ENCODE assay signal across 19 mouse cellular contexts in the genomic region with DNA sequence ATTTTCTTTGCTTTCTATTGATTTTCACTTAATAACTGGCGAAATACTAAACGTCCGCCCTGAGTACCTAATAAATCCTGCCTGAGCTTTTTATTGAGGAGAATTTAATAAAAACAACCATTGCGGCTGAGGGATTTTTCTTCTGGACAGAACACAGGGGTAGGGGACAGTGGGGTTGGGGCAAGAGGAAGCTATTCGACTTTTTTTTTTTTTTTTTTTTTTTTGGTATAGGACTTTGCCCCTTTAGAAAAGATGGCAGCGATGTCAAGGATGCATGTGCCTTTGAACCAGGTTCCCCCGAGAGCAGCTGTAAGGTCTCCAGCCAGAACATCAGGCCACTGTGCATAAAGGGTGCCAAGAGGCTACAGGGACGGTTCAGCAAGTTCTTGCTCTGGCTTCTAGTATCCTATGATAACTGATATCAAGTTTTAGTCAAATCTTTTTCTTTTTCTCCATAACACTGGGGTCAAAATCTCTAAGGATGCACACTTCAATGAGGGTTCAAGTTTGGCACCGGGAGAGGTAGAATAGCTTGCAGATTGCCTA.
DNase-seq lines count a peak whose midpoint lies in the region; ATAC-seq and TF ChIP-seq lines count a peak whose summit lies in the region.
"Had no signal": no experiment of that assay in that cellular context is flagged by ENCODE, and none has a peak within 500 bp of the region (broad histone marks: within the 10 kb centered on the region; RNA-seq: fewer than 3 reads in every experiment).

No protein-coding gene starts in this region.

- DNase-seq in kidney, adult 11 months = no peak
- no peak for DNase-seq in lung, adult 2 months
- DNase-seq in heart, embryonic 10.5 days (ENCODE audit: low spot score) = no peak
- no peak for DNase-seq in right cerebral cortex, postnatal 36 days (ENCODE audit: low spot score in 2 of 2)
- DNase-seq: cerebellum, adult 8-10 months; cerebellum, postnatal 36 days; embryo, embryonic 11 days; gastrocnemius, postnatal 36 days; lung, adult 18-20 months; thymus, postnatal 25 days had no signal

- ATAC-seq in kidney, embryonic 15.5 days (replicated peaks; ENCODE audit: low FRiP score) = peak; percentile 67; the same call in 1 of the 2 replicates
- ATAC-seq in lung, embryonic 15.5 days (ENCODE audit: borderline replicate concordance, extremely low read depth, low FRiP score, low TSS enrichment) = no peak
- ATAC-seq in intestine, embryonic 16.5 days = no peak
- no peak for ATAC-seq in stomach, embryonic 15.5 days (ENCODE audit: insufficient read depth, low FRiP score, low read depth)
- ATAC-seq: CD4-positive, CD25-positive, alpha-beta regulatory T cell, adult 4 months; forebrain, embryonic 13.5 days; liver, embryonic 12.5 days; midbrain, embryonic 13.5 days had no signal

- TF ChIP-seq CTCF in lung, adult 2 months (IDR thresholded peaks at IDR 0.05; ENCODE audit: insufficient read depth, low read length) = no peak

- H3K9ac ChIP-seq in kidney, embryonic 15.5 days = no peak overlapping the region
- H3K9ac ChIP-seq in lung, embryonic 15.5 days = no peak overlapping the region
- H3K9ac ChIP-seq in intestine, embryonic 16.5 days (ENCODE audit: low read depth, low read length) = no peak overlapping the region
- no peak overlapping the region for H3K9ac ChIP-seq in stomach, embryonic 15.5 days
- H3K9ac ChIP-seq: forebrain, embryonic 13.5 days; hindbrain, embryonic 15.5 days; liver, embryonic 12.5 days; midbrain, embryonic 13.5 days had no signal

- WGBS in kidney, embryonic 15.5 days = 33% methylated on average over 9 of the region's 9 CpGs
- WGBS in lung, embryonic 15.5 days = 58% methylated on average over 9 of the region's 9 CpGs
- WGBS in lung, adult 2 months = 74% methylated on average over 9 of the region's 9 CpGs
- 54% methylated on average over 9 of the region's 9 CpGs for WGBS in intestine, embryonic 16.5 days
- 41% methylated on average over 9 of the region's 9 CpGs for WGBS in stomach, embryonic 15.5 days
- 87% methylated on average over 9 of the region's 9 CpGs for WGBS in heart, embryonic 10.5 days

- TF ChIP-seq POLR2A in lung, adult 2 months (IDR thresholded peaks at IDR 0.05; ENCODE audit: borderline replicate concordance, extremely low read depth, low read depth, low read length) = no peak

- peaks cover 24% of the 10 kb centered on the region for H3K4me1 ChIP-seq in kidney, embryonic 15.5 days
- H3K4me1 ChIP-seq in lung, embryonic 15.5 days = peaks cover 12% of the 10 kb centered on the region
- H3K4me1 ChIP-seq in lung, adult 2 months (ENCODE audit: control insufficient read depth, insufficient read depth, low read length) = no peaks in the 10 kb centered on the region
- no peaks in the 10 kb centered on the region for H3K4me1 ChIP-seq in intestine, embryonic 16.5 days (ENCODE audit: control insufficient read depth, insufficient read depth, low read length)
- no peaks in the 10 kb centered on the region for H3K4me1 ChIP-seq in stomach, embryonic 15.5 days
- no peaks in the 10 kb centered on the region for H3K4me1 ChIP-seq in heart, embryonic 10.5 days
- H3K4me1 ChIP-seq: forebrain, embryonic 13.5 days; hindbrain, embryonic 15.5 days; liver, embryonic 12.5 days; midbrain, embryonic 13.5 days had no signal

- H3K9me3 ChIP-seq in kidney, embryonic 15.5 days (replicated peaks) = no peaks in the 10 kb centered on the region
- no peaks in the 10 kb centered on the region for H3K9me3 ChIP-seq in lung, embryonic 15.5 days
- no peaks in the 10 kb centered on the region for H3K9me3 ChIP-seq in intestine, embryonic 16.5 days (ENCODE audit: control insufficient read depth, low read length)
- H3K9me3 ChIP-seq in stomach, embryonic 15.5 days = no peaks in the 10 kb centered on the region
- no peaks in the 10 kb centered on the region for H3K9me3 ChIP-seq in heart, embryonic 10.5 days
- H3K9me3 ChIP-seq: forebrain, embryonic 13.5 days; hindbrain, embryonic 15.5 days; liver, embryonic 12.5 days; midbrain, embryonic 13.5 days had no signal

- no peaks in the 10 kb centered on the region for H3K36me3 ChIP-seq in kidney, embryonic 15.5 days
- no peaks in the 10 kb centered on the region for H3K36me3 ChIP-seq in lung, embryonic 15.5 days
- no peaks in the 10 kb centered on the region for H3K36me3 ChIP-seq in intestine, embryonic 16.5 days (ENCODE audit: control insufficient read depth, insufficient read depth, low read length)
- H3K36me3 ChIP-seq in stomach, embryonic 15.5 days = no peaks in the 10 kb centered on the region
- H3K36me3 ChIP-seq in heart, embryonic 10.5 days = no peaks in the 10 kb centered on the region
- H3K36me3 ChIP-seq: hindbrain, embryonic 15.5 days; liver, embryonic 12.5 days; midbrain, embryonic 13.5 days had no signal

- H3K4me3 ChIP-seq in kidney, embryonic 15.5 days (replicated peaks) = 0 out of 2 replicates have a peak overlapping the region, but pooled peaks have one; percentile 7
- H3K4me3 ChIP-seq in lung, embryonic 15.5 days = no peak overlapping the region
- H3K4me3 ChIP-seq in lung, adult 2 months (replicated peaks; ENCODE audit: extremely low read depth, low read depth, low read length) = no peak overlapping the region
- H3K4me3 ChIP-seq in intestine, embryonic 16.5 days (ENCODE audit: low read length) = no peak overlapping the region
- peak overlapping the region; percentile 11; the same call in 1 of the 2 replicates for H3K4me3 ChIP-seq in stomach, embryonic 15.5 days (replicated peaks)
- H3K4me3 ChIP-seq in heart, embryonic 10.5 days = no peak overlapping the region
- H3K4me3 ChIP-seq: forebrain, embryonic 13.5 days; hindbrain, embryonic 15.5 days; liver, embryonic 12.5 days; midbrain, embryonic 13.5 days had no signal

- H3K27me3 ChIP-seq in kidney, embryonic 15.5 days = no peaks in the 10 kb centered on the region
- H3K27me3 ChIP-seq in lung, embryonic 15.5 days = no peaks in the 10 kb centered on the region
- H3K27me3 ChIP-seq in intestine, embryonic 16.5 days (replicated peaks; ENCODE audit: control insufficient read depth, insufficient read depth, low read length) = no peaks in the 10 kb centered on the region
- H3K27me3 ChIP-seq in stomach, embryonic 15.5 days (replicated peaks) = no peaks in the 10 kb centered on the region
- H3K27me3 ChIP-seq in heart, embryonic 10.5 days (ENCODE audit: insufficient read depth, poor library complexity, severe bottlenecking) = 0 out of 2 replicates have a peak, but pooled peaks cover 4% of the 10 kb centered on the region
- H3K27me3 ChIP-seq: forebrain, embryonic 13.5 days; hindbrain, embryonic 15.5 days; liver, embryonic 12.5 days; midbrain, embryonic 13.5 days had no signal

- peak overlapping the region; percentile 37 for H3K4me2 ChIP-seq in kidney, embryonic 15.5 days
- peak overlapping the region; percentile 40 for H3K4me2 ChIP-seq in lung, embryonic 15.5 days
- peak overlapping the region; percentile 34 for H3K4me2 ChIP-seq in intestine, embryonic 16.5 days (ENCODE audit: low read depth, low read length)
- H3K4me2 ChIP-seq in stomach, embryonic 15.5 days = peak overlapping the region; percentile 49
- H3K4me2 ChIP-seq: forebrain, embryonic 13.5 days; hindbrain, embryonic 15.5 days; liver, embryonic 12.5 days; midbrain, embryonic 13.5 days had no signal

- H3K27ac ChIP-seq in kidney, embryonic 15.5 days = peak overlapping the region; percentile 86
- H3K27ac ChIP-seq in lung, embryonic 15.5 days = peak overlapping the region; percentile 25
- H3K27ac ChIP-seq in intestine, embryonic 16.5 days (ENCODE audit: low read length) = no peak overlapping the region
- H3K27ac ChIP-seq in stomach, embryonic 15.5 days = no peak overlapping the region
- H3K27ac ChIP-seq in heart, embryonic 10.5 days = no peak overlapping the region
- H3K27ac ChIP-seq: forebrain, embryonic 13.5 days; hindbrain, embryonic 15.5 days; liver, embryonic 12.5 days; midbrain, embryonic 13.5 days had no signal

Comparison
In these comparisons a context has a peak if more than half of its experiments do, and no peak if none do; other contexts are left out.
1. H3K27ac ChIP-seq: peak in kidney, embryonic 15.5 days (single experiment) and lung, embryonic 15.5 days (single experiment); none in intestine, embryonic 16.5 days (single experiment), stomach, embryonic 15.5 days (single experiment) and heart, embryonic 10.5 days (single experiment).
2. H3K4me3 ChIP-seq: peak in kidney, embryonic 15.5 days (single experiment) and stomach, embryonic 15.5 days (single experiment); none in lung, embryonic 15.5 days (single experiment), lung, adult 2 months (single experiment), intestine, embryonic 16.5 days (single experiment) and heart, embryonic 10.5 days (single experiment).
3. Peak in every context shown above with its lines, with median percentiles within 50 percentile points of each other: H3K4me2 ChIP-seq.